Mouse (Mus musculus) C3H10T1/2 (cell line): ENCODE measurements around the gene Lbx2. TPM values are rescaled to one million over a fixed set of nuclear protein-coding genes. Genes with fewer than 3 reads are reported as not detected.

Experiments used
- polyA plus RNA-seq, 2 experiments: library from polyadenylated mRNA; unstranded; fragments of >200 nt; fragmentation: generic; extraction: Trizol; gene quantifications; one replicate each; pipeline ENCODE4 v1.2.1; 2012; ENCODE audit warnings: missing spikeins in 2 of 2

The Lbx2 gene
- 1 to 10 TPM in 1 of 2 experiments, under 1 TPM in 1; 0.62 to 2.1 TPM for polyA plus RNA-seq

GRCm38 (mm10) chr6:83086121-83087035 is at the start of gene Lbx2:
TSS of gene Lbx2 (plus strand) at chr6:83086367.

DNA sequence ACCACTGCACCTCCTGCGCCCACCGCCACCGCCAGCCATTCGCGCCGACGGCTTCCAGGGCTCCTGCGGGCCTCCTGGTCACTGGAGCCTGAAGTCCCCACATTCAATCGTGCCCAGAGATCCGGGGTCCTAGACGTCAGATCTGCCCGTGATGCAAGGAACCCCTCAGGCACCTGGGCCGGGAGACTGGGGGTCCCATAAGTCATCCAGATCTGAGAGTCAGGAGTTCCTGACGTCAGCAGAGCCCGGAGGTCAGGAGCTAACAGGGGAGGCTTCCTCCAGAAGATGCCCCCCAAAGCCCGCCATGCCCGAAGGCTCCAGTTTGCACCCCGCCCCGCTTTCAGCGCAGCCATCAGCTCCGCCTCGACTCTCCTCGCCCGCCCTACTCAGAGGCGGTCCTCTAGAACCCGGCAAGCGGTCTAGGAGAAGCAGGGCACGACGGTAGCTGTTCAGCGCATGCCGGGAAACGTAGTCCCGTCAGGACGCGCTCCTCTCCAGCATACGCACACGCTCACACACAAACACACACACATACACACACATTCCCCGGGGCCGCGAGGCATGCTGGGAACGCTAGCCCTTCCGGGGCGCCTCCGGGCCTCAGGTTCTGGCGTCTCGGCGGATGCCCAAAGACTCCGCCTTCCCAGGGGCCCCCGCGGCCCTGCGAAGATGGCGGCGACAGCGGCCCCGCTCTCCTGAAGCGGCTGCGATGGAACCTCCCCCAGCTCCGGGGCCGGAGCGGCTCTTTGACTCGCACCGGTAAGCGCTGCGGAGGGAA is 31.9 kb upstream of the Lbx2 start, which contains the start of gene Aup1:
Aup1 (plus strand) TSS at position 448 of the 778 bp plus-strand sequence.

GRCm38 (mm10) chr6:83054871-83055431 is 31.2 kb upstream of the Lbx2 start, which contains the start of gene Htra2:
TSS of gene Htra2 (minus strand) at chr6:83055273.

DNA sequence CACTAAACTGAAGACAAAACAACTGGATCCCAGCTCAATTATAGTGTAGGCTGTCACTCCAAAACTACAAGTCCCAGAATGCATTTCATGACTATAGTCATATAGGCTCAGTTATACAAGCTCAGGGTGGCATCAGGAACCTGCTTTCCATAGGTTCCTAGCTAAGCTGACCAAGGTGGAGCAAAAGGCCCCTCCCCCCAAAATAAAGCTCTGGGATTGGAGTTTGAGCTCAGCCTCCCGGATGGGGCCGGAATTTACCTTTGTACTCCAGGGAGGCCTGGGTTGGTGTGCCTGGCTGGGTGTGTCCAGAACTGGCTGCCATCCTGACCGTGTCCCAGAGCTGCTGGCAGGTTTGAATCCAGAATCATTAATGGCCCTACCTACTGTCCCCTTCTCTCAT is 28.4 kb upstream of the Lbx2 start, which contains the start of gene Dqx1:
Dqx1 (plus strand) TSS at position 55 of the 400 bp plus-strand sequence.

GRCm38 (mm10) chr6:83070247-83070310 is 16.1 kb upstream of the Lbx2 start, which contains the start of gene Tlx2:
TSS of gene Tlx2 (minus strand) at chr6:83070293.

DNA sequence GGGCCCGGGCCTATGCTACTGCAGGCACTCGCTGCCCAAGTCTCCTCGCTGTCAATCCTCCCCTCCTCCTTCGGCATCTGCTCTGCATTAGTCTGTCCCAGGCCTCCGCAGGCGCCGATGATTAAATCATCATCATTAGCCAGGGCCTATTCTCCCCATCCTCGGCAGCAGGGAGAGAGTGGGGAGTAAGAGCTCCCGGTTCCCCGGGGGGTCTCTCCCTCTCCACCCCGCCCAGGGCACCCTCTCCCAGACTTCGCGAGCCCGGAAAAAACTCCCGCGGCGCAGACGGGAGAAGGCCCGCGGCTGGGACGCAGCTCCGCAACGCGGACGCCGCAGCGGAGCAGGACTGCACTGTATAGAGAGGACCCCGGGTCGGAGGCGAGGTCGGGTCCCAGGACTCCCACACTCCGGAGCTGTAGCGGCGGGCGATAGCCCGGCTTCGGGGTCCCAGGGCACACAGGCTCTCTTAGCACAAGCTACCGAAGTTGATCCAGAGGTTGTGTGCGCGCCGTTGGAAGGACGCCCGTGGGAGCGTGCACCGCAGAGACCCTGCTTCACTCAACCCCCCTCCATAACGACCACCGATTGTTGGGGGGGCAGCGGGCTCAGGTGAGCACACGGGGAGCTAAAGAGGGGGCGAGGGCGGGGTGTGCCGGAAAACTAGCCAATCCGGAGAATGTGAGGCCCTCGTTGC is 8.4 kb upstream of the Lbx2 start, which contains the start of gene Pcgf1:
Pcgf1 (plus strand) TSS at position 240 of the 694 bp plus-strand sequence.

DNA sequence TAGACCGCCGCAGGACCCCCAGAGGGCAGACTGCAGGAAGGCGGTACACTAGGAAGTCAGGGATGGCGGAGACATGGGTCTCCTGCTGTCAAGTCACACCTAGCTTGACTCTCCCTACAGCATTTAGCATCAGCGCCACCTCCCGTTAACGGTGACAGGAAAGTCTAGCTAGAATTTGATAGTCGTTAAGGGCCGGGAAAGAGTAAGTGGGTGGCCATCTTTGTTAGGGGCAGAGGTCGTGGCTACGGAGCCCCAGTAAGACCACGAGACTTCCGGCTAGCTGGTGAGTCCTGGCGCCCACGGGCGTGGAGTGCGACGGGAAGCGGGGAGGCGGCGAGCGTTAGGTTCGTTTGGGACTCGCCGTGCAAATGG is 15.1 kb downstream of the Lbx2 start, which contains the start of the genes Ccdc142 and Gm42688:
Ccdc142 (plus strand) TSS at position 286 of the 372 bp plus-strand sequence.
Gm42688 (plus strand) TSS at position 302 of the 372 bp plus-strand sequence.

GRCm38 (mm10) chr6:83108762-83109668 is 22.8 kb downstream of the Lbx2 start, which contains the start of gene Mrpl53:
TSS of gene Mrpl53 (plus strand) at chr6:83109040.

GRCm38 (mm10) chr6:83115011-83115671 is 29.0 kb downstream of the Lbx2 start, which contains the start of gene Mogs:
TSS of gene Mogs (plus strand) at chr6:83115496.

DNA sequence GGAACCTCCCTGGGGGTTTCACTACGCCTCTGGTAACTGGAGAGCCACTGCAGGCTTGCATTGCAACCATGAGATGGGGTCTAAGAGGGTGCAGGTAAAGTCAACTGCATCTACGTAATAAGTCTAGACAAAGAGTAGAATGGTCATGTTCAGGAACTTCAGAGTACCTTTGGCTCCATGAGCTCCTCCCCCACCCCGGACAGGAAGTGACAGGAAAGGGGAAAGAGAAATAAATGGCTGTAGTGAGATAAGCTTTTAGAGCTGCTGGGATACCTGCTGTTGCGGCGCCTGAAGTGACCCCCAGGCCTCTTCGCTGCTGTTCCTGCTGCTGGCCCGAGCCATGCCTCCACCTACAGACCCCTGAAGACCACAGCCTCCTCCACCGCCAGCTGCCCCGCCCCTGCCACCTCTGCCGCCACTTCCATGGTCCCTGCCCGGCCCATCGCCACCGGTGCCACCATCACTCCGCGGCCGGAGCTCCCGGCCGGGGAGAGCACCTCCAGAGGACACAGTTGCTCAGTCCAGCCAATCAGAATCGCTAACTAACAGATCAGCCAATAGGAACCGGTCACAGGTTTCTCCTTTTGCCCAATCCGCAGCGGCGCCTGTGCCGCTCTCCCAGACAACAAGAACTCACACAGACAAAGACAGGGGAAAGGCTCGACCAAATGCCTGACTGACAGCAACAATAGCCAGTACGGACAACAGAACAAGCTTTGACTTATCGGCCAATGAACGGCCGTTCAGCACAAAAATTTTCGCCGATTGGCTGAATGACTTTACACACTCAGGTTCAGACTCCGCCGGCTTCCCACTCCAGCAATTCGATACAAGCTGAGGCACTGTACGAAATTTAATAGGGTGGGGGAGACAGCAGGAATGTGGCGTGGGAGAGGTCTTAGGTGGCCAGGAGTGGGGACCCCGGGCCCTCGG is 35.0 kb downstream of the Lbx2 start, which contains the start of gene Wbp1:
Wbp1 (minus strand) TSS at position 630 of the 933 bp plus-strand sequence.

GRCm38 (mm10) chr6:83125331-83125730 is 39.2 kb downstream of the Lbx2 start, which contains the start of gene Ino80b:
TSS of gene Ino80b (minus strand) at chr6:83125431.

DNA sequence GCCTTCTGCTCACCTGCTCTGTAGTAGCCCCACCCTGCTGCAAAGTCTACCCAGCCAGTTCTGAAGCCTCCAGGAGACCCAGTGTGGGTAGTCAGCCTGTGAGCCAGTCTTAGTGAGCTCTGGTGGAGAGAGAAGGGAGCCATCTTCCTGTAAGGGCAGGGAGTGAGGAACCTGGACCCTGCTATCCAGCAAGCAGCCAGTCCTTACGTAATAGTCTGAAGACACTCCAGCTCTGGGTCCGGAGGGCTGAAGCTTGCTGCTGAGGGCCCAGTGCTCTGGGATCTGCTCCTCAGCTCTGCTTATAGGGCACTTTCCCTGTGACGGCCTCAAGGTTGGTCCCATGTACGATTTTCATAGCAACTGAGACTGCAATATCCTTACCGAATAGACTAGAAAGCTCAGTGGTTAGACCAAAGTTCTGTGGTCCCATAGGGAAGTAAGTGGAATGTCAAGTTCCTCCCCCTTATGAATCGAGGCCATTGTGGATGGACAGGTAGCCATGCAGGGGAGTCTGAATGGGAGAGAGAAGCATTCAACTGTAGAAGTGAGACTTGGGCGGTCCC is 48.9 kb downstream of the Lbx2 start, which contains the start of gene Rtkn:
Rtkn (plus strand) TSS at position 513 of the 563 bp plus-strand sequence.

Other genes with a start within 250 kb of the Lbx2 start
- gene Sema4f, start 146.6 kb upstream of the Lbx2 start, polyA plus RNA-seq: not detected
- 1 to 10 TPM; 1.2 to 8.0 TPM for gene M1ap, start 139.5 kb upstream of the Lbx2 start, polyA plus RNA-seq
- gene Dok1, start 52.9 kb upstream of the Lbx2 start, polyA plus RNA-seq: 10 to 100 TPM; 32.8 to 94.4 TPM
- 10 to 100 TPM; 24.3 to 39.1 TPM for gene Loxl3, start 52.2 kb upstream of the Lbx2 start, polyA plus RNA-seq
- 100 to 1,000 TPM; 171 to 221 TPM for gene Aup1, start 31.8 kb upstream of the Lbx2 start, polyA plus RNA-seq
- gene Htra2, start 31.1 kb upstream of the Lbx2 start, polyA plus RNA-seq: 10 to 100 TPM; 41.6 to 88.1 TPM
- gene Dqx1, start 28.5 kb upstream of the Lbx2 start, polyA plus RNA-seq: under 1 TPM; 0.07 to 0.87 TPM
- gene Tlx2, start 16.1 kb upstream of the Lbx2 start, polyA plus RNA-seq: under 1 TPM; 0.18 to 0.23 TPM
- gene Pcgf1, start 8.5 kb upstream of the Lbx2 start, polyA plus RNA-seq: 10 to 100 TPM; 10.3 to 29.5 TPM
- 1 to 10 TPM in 1 of 2 experiments, under 1 TPM in 1; 0.27 to 2.7 TPM for gene Ccdc142, start 15.2 kb downstream of the Lbx2 start, polyA plus RNA-seq
- 1 to 10 TPM in 1 of 2 experiments, under 1 TPM in 1; 0.48 to 2.7 TPM for gene Gm42688, start 15.2 kb downstream of the Lbx2 start, polyA plus RNA-seq
- gene Mrpl53, start 22.7 kb downstream of the Lbx2 start, polyA plus RNA-seq: 10 to 100 TPM; 66.9 to 76.7 TPM
- gene Mogs, start 29.1 kb downstream of the Lbx2 start, polyA plus RNA-seq: 10 to 100 TPM; 16.6 to 26.2 TPM
- 100 to 1,000 TPM in 1 of 2 experiments, 10 to 100 TPM in 1; 83.4 to 162 TPM for gene Wbp1, start 35.2 kb downstream of the Lbx2 start, polyA plus RNA-seq
- 10 to 100 TPM; 44.3 to 55.0 TPM for gene Ino80b, start 39.1 kb downstream of the Lbx2 start, polyA plus RNA-seq
- gene Rtkn, start 49.1 kb downstream of the Lbx2 start, polyA plus RNA-seq: 10 to 100 TPM; 24.9 to 34.2 TPM
- 1 to 10 TPM; 6.6 to 10.0 TPM for gene Wdr54, start 70.0 kb downstream of the Lbx2 start, polyA plus RNA-seq
- gene 1700003E16Rik, start 70.0 kb downstream of the Lbx2 start, polyA plus RNA-seq: 1 to 10 TPM; 2.0 to 4.9 TPM
- gene Dctn1, start 79.6 kb downstream of the Lbx2 start, polyA plus RNA-seq: 100 to 1,000 TPM in 1 of 2 experiments, 10 to 100 TPM in 1; 46.5 to 121 TPM
- under 1 TPM in 1 of 2 experiments, not detected in 1; 0.02 TPM for gene Slc4a5, start 133.5 kb downstream of the Lbx2 start, polyA plus RNA-seq
- gene Mthfd2, start 239.5 kb downstream of the Lbx2 start, polyA plus RNA-seq: 10 to 100 TPM; 10.4 to 16.0 TPM
- gene Mob1a, start 239.6 kb downstream of the Lbx2 start, polyA plus RNA-seq: 10 to 100 TPM in 1 of 2 experiments, 1 to 10 TPM in 1; 1.6 to 24.1 TPM